Mouse (Mus musculus) spleen, postnatal 4 days (tissue): ENCODE data around the gene Wwox.

Source experiments
- DNase-seq, 2 experiments: peaks; one replicate each; pipeline ENCODE4 v3.0.0; 2022; ENCODE audit warnings: low spot score in 2 of 2

Wwox gene

DNA sequence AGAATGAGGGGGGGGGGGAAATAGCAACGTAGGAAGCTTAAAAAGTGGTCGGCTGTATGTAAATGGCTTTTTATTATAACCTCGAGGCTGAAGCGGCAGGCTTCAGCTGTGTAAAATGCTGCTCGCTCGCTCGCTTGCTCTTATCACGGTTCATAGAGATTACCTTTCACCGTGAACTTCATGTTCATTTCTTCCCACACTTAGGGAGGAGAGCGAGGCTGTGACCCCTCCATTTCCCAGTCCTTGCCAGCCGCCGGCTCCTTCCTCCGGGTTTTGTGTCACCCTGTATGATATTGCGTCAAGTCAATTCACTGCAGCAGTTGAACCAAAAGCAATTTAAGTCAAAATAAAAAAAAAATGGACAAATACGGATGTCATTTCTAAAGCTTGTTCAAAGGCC is 580.2 kb downstream of the Wwox start:
- no peak for DNase-seq

DNA sequence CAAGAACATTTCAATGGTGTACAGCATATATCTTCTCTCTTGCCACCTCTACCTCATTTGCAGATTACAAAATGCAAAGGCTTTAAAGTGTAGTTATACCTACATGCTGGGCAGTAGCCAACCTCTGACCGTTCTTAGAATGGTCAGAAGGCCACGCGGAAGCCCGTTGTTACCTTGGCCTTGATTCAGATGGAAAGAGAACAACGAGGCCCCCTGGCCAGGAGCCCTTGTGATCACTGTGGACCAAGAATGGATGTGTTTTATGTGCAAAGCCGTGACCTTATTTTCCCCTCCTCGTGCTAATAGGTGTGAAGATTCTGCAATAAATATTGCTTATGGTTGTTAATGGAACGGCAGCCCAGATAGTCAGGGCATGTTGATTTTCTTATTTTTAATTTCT is 582.3 kb downstream of the Wwox start:
- DNase-seq, result no peak

DNA sequence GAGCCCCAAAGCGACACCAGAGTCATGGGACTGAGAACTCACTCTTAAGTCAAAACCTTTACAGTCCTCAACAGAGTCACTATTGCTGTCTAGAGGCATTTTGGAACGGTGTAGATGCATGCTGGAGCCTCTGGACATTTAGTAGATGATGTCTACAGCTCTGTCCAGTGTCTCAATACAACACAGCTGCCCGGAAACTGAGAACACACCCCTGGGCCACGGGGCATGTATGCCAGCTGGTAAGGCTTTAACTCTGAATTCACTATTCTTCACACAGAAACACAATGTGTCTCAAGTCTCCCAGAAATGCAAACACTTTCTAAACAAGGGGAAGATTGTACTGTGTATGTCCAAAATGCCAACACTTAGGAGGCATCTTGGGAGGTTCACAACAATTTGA is 584.6 kb downstream of the Wwox start:
- DNase-seq, result no peak

DNA sequence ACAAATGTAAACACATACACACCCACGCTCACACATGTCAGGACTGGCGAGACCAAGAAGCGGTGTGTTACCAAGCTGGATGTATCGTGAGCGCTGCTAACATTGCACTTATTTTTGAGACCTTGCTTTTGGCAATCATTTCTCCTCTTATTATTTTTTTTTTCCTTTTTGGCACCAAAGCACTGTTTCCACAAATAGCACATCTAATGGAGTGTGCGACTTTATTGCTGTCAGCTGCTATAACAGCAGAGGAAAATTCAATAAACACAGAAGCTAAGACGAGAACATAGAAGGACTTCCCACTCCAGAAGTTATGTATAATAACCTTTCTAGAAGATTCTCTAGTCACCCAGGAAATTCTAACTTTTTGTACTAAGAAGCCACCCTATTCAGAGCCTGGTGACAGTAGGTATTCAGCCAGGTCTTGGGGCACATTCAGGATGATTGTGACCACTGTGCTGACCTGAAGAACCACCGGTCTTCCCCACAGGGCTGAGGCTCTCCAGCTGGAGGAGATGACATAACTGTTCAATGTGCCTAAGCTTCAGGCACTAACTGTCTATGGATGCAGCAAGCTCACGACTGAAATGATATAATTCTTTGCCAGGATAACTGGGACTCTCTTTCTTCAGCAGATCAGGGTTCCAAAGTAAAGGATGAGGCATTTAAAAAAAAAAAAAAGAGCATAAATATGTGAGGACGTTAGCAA is 586.1 kb downstream of the Wwox start:
- DNase-seq, result no peak

DNA sequence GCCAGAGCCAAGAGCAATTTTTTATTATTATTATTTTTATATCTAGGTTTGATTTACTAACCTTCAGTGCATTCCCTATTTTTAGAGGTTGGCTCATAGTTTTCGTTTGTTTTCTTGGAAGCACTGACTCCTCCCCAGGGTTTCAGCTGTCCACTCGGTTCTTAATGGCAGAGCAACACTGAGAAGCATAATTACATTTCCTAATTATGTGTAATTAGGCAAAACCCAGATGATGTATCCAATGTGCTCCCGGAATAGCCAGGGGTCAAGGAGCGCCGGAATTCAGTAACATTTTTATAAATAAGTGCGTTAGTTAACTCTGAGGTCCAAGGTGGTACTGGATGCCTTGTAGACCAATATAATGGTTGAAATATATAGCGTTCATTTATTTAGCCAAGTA is 586.7 kb downstream of the Wwox start:
- no peak for DNase-seq

DNA sequence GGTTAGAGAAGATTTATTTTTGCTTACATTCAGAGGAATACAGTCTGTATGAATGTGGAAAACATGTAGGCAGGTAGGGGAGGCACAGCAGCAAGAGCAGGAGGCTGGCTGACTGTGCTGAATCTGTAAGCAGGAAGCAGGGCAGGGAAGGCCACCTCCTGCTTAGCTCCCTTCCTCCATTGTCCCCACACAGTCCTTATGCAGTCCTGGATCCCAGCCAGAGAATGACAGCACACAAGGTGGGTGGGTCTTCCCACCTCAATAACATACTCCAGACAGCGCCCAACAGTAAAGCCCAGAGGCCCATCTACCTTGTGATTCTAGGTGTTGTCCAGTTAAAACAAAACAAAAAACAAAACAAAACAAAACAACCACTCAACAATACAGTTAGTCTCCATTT is 593.7 kb downstream of the Wwox start:
- no peak for DNase-seq

DNA sequence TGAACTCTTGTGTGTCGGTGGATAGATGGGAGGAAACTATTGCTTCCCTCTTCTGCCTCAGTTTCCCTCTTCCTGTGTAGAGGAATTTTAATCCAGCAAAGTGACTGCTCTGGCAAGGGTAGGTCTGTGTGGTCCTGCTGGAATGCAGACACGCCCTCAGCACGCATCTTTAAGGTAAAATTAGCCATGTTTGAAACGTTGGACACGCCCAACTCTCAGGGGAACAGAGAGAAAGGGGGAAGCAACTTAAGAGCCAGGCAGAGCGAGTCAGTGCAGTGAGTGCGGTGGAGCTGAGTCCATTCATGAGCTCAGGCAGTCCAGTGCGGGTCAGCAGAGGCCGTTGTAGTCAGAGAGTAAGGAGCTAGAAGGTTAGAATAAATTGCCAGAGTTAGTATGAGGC is 596.6 kb downstream of the Wwox start:
- no peak for DNase-seq

DNA sequence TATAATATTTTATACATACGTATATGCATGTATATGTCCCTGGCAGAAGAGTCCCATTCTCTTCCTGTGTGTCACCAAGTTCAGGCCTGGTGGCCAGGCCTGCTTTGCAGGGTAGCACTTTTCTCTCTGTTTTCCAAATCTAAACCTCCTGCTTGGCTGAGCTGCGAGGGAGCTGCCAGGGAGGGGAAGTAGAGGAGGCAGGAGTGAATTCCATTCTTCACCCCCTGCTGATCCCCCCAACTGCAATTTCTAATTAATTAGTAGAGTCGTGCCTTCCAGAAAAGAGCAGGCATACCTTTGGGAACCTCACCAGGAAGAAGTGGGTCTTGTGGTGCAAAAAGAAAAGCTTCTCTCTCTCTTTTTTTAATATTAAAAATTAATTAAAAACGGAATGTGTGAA is 599.0 kb downstream of the Wwox start:
- no peak for DNase-seq

DNA sequence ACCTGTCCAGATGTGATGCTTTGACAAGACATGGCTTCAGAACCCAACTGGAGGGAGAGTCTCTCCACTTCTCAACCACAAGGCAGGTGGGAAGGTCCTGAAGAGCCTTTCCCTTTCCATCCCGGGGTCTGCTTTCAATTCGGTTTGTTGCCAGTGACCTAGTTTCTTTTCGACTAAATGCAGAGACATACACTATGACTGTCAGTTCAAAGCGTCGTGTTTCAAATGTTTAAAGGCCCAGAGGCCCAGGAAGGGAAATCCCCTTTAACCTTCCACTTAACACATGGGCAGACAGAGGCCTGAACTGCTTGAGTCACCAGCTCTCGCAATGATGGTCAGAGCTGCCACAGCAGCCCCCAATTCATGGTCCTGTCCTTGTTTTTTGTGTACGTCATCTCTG is 606.3 kb downstream of the Wwox start:
- no peak for DNase-seq

DNA sequence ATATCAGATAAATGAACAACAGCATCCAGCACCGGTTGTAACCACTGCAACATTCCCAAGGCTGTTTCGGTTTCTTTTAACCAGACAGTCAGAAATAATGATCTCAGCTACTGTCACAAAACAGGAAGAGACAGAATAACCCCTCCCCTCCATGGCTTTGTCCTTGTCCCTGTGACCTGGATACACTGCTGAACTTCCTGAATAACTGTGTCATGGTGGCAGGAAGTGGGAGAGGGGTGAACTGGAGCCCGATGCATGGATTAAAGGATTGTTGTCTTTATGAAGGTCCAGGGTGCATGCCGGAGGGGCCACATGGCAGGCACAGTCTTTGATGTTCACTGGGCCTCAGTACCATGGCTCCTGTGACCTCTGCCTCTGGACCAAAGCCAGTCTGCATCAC is 607.0 kb downstream of the Wwox start:
- DNase-seq, result no peak

DNA sequence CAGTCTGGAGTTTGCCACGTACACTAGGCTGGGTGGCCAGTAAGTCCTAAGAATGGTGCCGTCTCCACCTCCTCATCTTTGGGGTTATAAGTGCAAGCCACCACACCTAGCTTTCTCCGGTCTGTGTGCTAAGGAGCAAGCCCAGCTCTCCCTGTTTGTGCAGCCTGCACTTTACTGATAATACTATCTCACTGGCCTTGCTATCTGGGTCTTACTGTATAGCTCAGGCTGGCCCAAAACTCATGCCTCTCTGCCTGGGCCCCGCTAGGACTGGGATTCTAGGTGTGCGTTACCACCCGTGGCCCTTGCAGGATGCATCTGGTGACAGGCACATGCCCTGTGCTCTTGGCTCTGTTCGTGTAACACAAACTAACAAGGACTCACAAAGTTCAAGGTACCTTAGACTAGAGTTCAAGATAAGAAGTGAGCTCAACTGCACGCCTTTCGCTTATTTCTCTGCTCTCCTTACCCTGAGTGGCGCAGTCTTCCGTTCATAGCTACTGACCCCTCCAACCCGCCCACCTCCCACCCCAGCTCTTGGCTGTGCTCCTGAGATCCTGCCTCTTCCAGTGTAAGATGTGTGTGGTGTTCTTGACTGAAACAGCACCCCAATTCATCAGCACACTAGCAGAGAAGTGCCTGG is 618.9 kb downstream of the Wwox start:
- no peak for DNase-seq

DNA sequence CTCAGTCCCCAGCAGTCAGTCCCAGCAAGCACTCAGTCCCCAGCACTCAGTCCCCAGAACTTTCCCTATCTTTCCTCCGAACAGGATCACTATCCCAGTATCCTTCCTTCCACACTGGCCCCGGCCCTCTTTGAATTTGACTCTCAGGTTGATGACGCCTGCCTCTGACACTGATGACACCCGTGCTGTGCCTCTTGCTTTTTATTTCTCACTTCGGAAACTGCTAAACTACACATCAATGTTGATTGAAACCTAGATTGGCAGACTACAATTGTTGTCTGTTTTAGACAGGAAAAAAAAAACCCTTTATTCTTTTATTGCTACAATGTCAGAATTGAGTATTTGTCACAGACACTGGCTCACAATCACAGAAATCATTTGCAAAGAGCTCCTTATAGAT is 624.2 kb downstream of the Wwox start:
- no peak for DNase-seq

DNA sequence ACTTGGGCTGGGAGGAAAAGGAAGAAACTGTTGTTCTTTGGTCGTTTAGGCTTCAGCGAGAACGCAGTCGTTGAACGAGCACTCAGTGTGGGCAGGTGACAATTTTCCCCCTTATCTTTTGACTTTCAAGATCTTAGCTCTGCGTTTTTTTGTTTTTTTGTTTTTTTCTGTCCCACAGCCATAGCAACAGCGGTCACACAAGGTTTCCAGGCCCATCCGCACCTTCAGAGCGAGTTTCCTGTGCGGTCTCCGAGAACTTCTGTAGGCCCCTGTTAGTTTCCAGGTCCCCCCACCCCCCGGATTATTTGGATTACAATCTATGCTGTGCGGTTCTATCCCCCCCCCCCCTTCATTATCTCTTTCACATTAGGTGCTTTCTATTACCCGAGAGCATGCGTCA is 625.2 kb downstream of the Wwox start:
- DNase-seq, result no peak

DNA sequence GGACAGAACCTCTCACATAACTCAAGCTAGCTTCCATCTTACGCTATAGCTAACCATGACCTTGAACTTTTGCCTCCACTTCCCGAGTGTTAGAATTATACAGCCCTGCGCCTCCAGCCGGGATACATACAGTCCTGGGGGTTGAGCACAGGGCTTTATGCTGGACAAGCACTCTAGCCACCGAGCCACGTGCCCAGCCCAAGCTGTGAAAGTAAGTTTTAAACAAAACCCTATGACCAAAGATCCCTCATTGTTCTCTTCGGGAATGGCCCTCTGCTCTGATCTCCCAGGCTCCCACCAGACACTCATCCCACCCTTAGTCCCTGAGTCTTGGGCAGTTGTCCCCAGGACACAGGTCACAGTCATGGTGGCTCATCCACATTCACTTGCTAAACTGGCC is 625.9 kb downstream of the Wwox start:
- no peak for DNase-seq

DNA sequence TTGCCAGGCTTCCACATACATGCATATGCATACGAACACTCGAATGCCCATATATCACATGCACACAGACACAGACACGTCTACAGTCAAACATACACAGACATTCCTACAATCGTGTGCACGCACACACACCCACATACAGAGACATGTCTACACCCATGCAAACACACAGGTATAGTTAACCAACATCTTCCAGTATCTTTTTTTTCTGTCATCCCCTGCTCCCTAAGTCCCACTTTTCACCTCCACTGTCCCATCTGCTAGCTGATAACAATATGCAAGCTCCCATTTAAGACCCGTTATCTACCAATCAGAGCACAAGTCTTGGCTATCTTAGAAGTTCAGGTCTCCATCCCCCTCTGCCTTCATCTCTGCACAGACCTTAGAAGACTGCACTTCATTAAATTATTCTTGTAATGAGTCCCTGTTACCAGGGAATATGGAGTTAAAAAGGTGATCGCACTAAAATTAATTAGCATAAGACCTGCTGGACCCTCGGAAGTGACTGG is 627.1 kb downstream of the Wwox start:
- DNase-seq, result no peak

DNA sequence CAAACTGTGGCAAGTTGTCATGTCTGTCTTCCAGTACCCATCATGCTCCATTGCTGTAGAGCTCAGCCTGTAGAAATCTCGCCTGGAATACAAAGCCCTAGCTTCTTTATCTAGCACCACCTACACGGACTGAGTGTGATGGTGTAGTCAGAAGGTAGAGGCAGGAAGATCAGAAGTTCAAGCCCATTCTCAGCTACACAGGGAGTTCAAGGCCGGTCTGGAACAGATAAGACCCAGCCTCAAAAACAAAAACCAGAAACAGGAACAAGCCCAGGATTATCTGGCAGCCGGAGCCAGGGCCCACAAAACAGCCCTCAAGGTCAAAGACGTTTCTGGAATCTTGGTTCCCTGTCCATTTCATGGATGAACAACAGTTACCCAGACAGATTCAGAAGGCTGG is 629.3 kb downstream of the Wwox start:
- no peak for DNase-seq

DNA sequence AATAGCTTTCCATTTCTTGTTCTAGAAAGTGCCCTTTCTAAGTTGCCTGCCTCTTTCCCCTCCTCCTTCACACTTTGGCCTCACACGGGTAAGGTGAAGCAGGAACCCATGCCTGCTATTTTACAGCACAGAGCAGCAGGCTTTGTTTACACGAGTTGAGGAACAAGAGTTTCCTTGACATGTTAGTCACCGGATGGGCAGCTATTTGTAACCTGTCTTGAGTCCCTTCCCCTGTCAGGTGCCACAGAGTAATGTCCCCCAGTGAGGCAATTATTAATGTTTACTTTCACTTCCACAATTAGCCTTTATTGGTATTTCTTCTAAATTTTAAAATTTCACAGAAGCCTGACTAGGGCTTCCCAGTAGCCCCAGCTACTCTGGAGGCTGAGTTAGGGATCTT is 630.8 kb downstream of the Wwox start:
- no peak for DNase-seq

DNA sequence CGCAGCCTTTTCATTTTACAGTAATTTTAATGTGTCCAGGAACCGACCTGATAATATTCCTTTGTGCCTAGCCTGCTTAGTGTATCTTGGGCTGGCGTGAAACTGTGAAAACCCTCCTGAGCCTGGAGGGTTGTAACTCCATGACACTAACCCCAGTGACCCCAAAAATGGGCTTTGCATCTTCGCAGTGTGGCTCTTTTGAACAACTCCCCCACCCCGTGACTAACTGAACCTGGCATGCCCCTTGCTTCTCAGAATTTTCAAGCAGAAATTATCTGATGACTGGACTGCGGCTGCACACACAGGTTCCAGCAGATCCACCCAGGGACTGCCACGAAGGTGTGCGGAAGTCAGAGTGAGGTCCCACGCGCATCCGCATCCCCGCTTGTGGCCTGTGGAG is 631.8 kb downstream of the Wwox start:
- no peak for DNase-seq

DNA sequence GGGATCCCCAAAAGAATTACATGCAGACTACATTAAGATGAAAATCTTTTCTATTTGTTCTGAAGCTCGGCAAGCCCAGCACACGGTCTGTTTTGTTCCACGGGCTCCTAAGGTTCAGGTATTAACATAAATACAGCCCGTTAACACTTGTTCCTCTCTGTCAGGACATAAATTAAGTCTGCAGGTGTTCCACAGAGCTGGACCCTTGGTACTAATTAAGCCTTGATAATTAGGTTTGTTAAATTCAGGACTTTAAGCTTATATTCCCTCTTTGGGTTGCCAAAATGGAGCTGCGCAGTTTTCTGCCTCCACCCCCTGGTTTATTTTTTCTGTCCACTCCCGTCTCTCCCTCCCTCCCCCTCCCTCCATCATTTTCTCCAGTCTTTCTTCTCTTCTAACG is 638.8 kb downstream of the Wwox start:
- DNase-seq, result no peak

DNA sequence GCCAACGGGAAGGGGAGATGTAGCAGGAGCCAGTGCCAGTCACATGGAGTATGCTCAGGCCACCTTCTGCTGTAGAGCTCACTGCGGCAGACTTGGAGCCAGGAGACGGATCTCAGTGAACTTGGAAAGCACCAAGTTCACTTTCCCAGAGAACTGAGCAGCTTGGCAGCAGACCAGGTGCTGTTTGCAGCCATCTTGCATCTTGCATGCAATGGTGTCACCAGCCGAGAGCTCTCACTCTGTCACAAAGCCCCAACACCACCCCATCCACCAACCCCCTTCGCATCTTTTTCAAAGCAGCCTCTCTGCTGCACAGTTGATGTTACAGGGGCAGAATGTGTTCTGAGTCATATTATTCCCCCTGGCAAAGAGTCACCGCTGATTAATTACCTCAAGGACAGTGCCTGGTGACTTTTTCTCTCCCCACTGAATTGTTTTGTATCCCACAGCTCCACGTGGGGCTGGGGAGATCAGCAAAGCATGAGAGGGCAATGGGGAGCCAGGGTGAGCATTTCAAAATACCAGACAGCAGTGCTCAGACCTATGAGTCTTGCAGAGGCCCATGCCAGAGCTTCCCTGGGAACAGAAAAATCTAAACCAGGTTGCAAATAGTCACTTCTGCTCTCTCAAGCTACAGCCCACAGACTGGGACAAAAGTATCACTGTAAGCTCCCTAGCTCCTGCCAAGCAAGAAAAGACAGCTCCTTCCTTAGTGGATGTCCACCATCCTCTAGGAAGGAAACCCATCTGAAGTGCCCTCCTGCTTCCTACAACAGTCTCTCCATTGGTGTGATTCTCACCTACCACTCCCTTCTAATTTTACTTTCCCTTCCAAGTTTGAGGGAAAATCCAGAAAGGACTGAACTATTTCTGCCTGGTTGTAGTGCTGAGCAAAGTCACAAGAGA is 642.1 kb downstream of the Wwox start:
- DNase-seq, result no peak

DNA sequence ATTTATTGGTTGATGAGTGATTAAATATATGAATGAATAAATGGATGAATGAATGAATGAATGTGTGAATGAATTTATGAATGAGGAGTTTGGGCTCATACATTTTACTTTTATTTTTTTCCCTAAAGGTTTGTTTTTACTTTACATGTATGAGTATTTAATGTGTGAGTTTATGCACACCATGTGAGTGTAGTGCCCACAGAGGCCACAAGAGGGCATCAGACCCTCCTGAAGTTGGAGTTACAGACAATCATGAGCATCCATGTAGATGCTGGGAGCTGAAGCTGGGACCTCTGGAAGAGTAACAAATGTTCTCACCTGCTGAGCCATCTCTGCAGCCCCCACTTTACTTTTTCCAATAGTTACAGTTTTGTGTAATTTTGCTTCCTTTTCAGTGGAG is 648.7 kb downstream of the Wwox start:
- DNase-seq, result no peak

DNA sequence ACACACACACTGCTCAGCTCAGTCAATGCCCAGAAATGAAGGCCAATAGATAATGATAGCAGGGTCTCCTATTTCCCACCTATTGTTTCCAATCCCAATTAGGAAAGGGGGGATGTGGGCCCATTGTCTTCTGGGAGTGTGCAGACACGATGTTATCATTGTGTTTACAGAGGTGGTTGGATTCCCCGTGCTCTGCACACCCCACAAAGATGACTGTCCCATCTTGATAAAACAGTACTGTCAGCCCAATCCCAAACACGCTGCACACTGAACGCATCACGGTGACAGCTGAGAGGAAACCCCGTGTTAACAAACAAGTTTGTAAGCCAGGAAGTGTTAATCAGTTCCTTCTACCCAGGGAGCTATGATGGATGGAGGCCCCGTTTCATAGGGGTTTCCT is 650.3 kb downstream of the Wwox start:
- DNase-seq, result no peak

DNA sequence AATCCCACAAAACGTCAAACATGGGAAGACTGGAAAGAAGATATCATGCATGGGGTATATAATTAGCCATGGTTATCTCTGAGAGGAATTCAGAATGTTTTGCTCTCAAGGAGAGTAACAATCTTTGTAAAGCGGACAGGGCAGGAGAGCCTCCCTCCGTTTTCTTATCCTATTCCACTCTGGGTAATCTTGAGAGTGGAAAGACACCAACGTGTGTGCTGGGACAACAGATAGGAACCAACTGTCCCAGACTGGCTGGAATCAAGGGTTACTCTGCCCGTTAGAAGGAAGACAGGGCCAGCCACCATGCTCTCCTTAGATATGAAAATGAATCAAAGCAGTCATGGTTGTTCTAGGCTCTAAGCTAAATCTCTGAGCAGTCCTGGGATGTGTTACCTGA is 650.7 kb downstream of the Wwox start:
- no peak for DNase-seq
